Mouse (Mus musculus): ENCODE data around the gene Bcar1. TPM values are rescaled to one million over a fixed set of nuclear protein-coding genes. Genes with fewer than 3 reads are reported as not detected.

The Bcar1 gene
- polyA plus RNA-seq, 1 experiment = 0.07 TPM

- no peaks in the 10 kb centered on the region for H3K36me3 ChIP-seq (ENCODE audit: control insufficient read depth)
- no peak overlapping the region for H3K4me3 ChIP-seq (replicated peaks)
- peaks cover 15% of the 10 kb centered on the region for H3K4me1 ChIP-seq (ENCODE audit: control insufficient read depth)
- peaks cover 52% of the 10 kb centered on the region for H3K27me3 ChIP-seq (ENCODE audit: control insufficient read depth)
- TF ChIP-seq TAL1 (IDR thresholded peaks at IDR 0.05; ENCODE audit: low read length) (no peak), GATA1 (IDR thresholded peaks at IDR 0.05; ENCODE audit: low read length) (no peak)
- H3K9me3 ChIP-seq (ENCODE audit: control insufficient read depth, low read length) = no peaks in the 10 kb centered on the region
Measured at GRCm38 (mm10) chr8:111728481-111728880, 15.1 kb downstream of the Bcar1 start.

- TF ChIP-seq TAL1 (IDR thresholded peaks at IDR 0.05; ENCODE audit: low read length) (no peak), GATA1 (IDR thresholded peaks at IDR 0.05; ENCODE audit: low read length) (no peak)
- H3K36me3 ChIP-seq (ENCODE audit: control insufficient read depth) = no peaks in the 10 kb centered on the region
- H3K4me1 ChIP-seq (ENCODE audit: control insufficient read depth) = peaks cover 15% of the 10 kb centered on the region
- H3K4me3 ChIP-seq (replicated peaks) = no peak overlapping the region
- no peaks in the 10 kb centered on the region for H3K9me3 ChIP-seq (ENCODE audit: control insufficient read depth, low read length)
- H3K27me3 ChIP-seq (ENCODE audit: control insufficient read depth) = peaks cover 42% of the 10 kb centered on the region
Measured at GRCm38 (mm10) chr8:111727553-111727952, 16.1 kb downstream of the Bcar1 start.

- Histone ChIP-seq H3K4me3 (replicated peaks) (no peak overlapping the region), H3K4me1 (ENCODE audit: control insufficient read depth) (peaks cover 6% of the 10 kb centered on the region), H3K27me3 (ENCODE audit: control insufficient read depth) (peaks cover 30% of the 10 kb centered on the region), H3K9me3 (ENCODE audit: control insufficient read depth, low read length) (no peaks in the 10 kb centered on the region), H3K36me3 (ENCODE audit: control insufficient read depth) (no peaks in the 10 kb centered on the region; the same call in 1 of the 2 replicates)
- TF ChIP-seq GATA1 (IDR thresholded peaks at IDR 0.05; ENCODE audit: low read length) (no peak), TAL1 (IDR thresholded peaks at IDR 0.05; ENCODE audit: low read length) (no peak)
Measured at GRCm38 (mm10) chr8:111726102-111726900, 17.3 kb downstream of the Bcar1 start.

GRCm38 (mm10) chr8:111725341-111725740 lies 18.3 kb downstream of the Bcar1 start:
- peaks cover 2% of the 10 kb centered on the region; the same call in 1 of the 2 replicates for H3K4me1 ChIP-seq (ENCODE audit: control insufficient read depth)
- H3K27me3 ChIP-seq (ENCODE audit: control insufficient read depth) = peaks cover 20% of the 10 kb centered on the region
- peaks cover 8% of the 10 kb centered on the region; the same call in 1 of the 2 replicates for H3K36me3 ChIP-seq (ENCODE audit: control insufficient read depth)
- TF ChIP-seq GATA1 (IDR thresholded peaks at IDR 0.05; ENCODE audit: low read length) (no peak), TAL1 (IDR thresholded peaks at IDR 0.05; ENCODE audit: low read length) (no peak)
- H3K9me3 ChIP-seq (ENCODE audit: control insufficient read depth, low read length) = no peaks in the 10 kb centered on the region
- no peak overlapping the region for H3K4me3 ChIP-seq (replicated peaks)

GRCm38 (mm10) chr8:111720115-111720544 lies 23.5 kb downstream of the Bcar1 start:
- peaks cover 10% of the 10 kb centered on the region; the same call in 1 of the 2 replicates for H3K36me3 ChIP-seq (ENCODE audit: control insufficient read depth)
- H3K9me3 ChIP-seq (ENCODE audit: control insufficient read depth, low read length) = no peaks in the 10 kb centered on the region
- no peaks in the 10 kb centered on the region for H3K27me3 ChIP-seq (ENCODE audit: control insufficient read depth)
- TF ChIP-seq TAL1 (IDR thresholded peaks at IDR 0.05; ENCODE audit: low read length) = no peak
- TF ChIP-seq GATA1 (IDR thresholded peaks at IDR 0.05; ENCODE audit: low read length) = no peak
- peaks cover 16% of the 10 kb centered on the region for H3K4me1 ChIP-seq (ENCODE audit: control insufficient read depth)
- H3K4me3 ChIP-seq (replicated peaks) = no peak overlapping the region

GRCm38 (mm10) chr8:111718937-111719336 lies 24.7 kb downstream of the Bcar1 start:
- H3K4me3 ChIP-seq (replicated peaks) = no peak overlapping the region
- TF ChIP-seq TAL1 (IDR thresholded peaks at IDR 0.05; ENCODE audit: low read length) = no peak
- no peak for TF ChIP-seq GATA1 (IDR thresholded peaks at IDR 0.05; ENCODE audit: low read length)
- H3K36me3 ChIP-seq (ENCODE audit: control insufficient read depth) = peaks cover 13% of the 10 kb centered on the region; the same call in 1 of the 2 replicates
- H3K9me3 ChIP-seq (ENCODE audit: control insufficient read depth, low read length) = no peaks in the 10 kb centered on the region
- no peaks in the 10 kb centered on the region for H3K27me3 ChIP-seq (ENCODE audit: control insufficient read depth)
- H3K4me1 ChIP-seq (ENCODE audit: control insufficient read depth) = peaks cover 16% of the 10 kb centered on the region

GRCm38 (mm10) chr8:111717866-111718265 lies 25.7 kb downstream of the Bcar1 start:
- no peak overlapping the region for H3K4me3 ChIP-seq (replicated peaks)

GRCm38 (mm10) chr8:111717488-111717792 lies 26.2 kb downstream of the Bcar1 start:
- no peaks in the 10 kb centered on the region for H3K9me3 ChIP-seq (ENCODE audit: control insufficient read depth, low read length)
- H3K36me3 ChIP-seq (ENCODE audit: control insufficient read depth) = peaks cover 17% of the 10 kb centered on the region; the same call in 1 of the 2 replicates
- no peaks in the 10 kb centered on the region for H3K27me3 ChIP-seq (ENCODE audit: control insufficient read depth)
- no peak overlapping the region for H3K4me3 ChIP-seq (replicated peaks)
- H3K4me1 ChIP-seq (ENCODE audit: control insufficient read depth) = peaks cover 16% of the 10 kb centered on the region
- no peak for TF ChIP-seq GATA1 (IDR thresholded peaks at IDR 0.05; ENCODE audit: low read length)

More at GRCm38 (mm10) chr8:111717866-111718265, 25.7 kb downstream of the Bcar1 start:
- Histone ChIP-seq H3K27me3 (ENCODE audit: control insufficient read depth) (no peaks in the 10 kb centered on the region), H3K4me1 (ENCODE audit: control insufficient read depth) (peaks cover 16% of the 10 kb centered on the region), H3K36me3 (ENCODE audit: control insufficient read depth) (peaks cover 17% of the 10 kb centered on the region; the same call in 1 of the 2 replicates), H3K9me3 (ENCODE audit: control insufficient read depth, low read length) (no peaks in the 10 kb centered on the region)
- TF ChIP-seq TAL1 (IDR thresholded peaks at IDR 0.05; ENCODE audit: low read length) = no peak
- no peak for TF ChIP-seq GATA1 (IDR thresholded peaks at IDR 0.05; ENCODE audit: low read length)

- Histone ChIP-seq H3K4me1 (ENCODE audit: control insufficient read depth) (peaks cover 16% of the 10 kb centered on the region), H3K9me3 (ENCODE audit: control insufficient read depth, low read length) (no peaks in the 10 kb centered on the region), H3K27me3 (ENCODE audit: control insufficient read depth) (no peaks in the 10 kb centered on the region), H3K4me3 (replicated peaks) (no peak overlapping the region), H3K36me3 (ENCODE audit: control insufficient read depth) (peaks cover 17% of the 10 kb centered on the region; the same call in 1 of the 2 replicates)
- TF ChIP-seq GATA1 (IDR thresholded peaks at IDR 0.05; ENCODE audit: low read length) = no peak
- TF ChIP-seq TAL1 (IDR thresholded peaks at IDR 0.05; ENCODE audit: low read length) = no peak
Measured at GRCm38 (mm10) chr8:111716603-111717487, 26.8 kb downstream of the Bcar1 start.

Measured in erythroblast, embryonic 14.5 days (primary cell).